Mouse (Mus musculus): ENCODE measurements around the gene Cwf19l1. TPM values are rescaled to one million over a fixed set of nuclear protein-coding genes. Genes with fewer than 3 reads are reported as not detected.

The Cwf19l1 gene
- polyA plus RNA-seq, 1 experiment from 2014 or later: 29.8 TPM

DNA sequence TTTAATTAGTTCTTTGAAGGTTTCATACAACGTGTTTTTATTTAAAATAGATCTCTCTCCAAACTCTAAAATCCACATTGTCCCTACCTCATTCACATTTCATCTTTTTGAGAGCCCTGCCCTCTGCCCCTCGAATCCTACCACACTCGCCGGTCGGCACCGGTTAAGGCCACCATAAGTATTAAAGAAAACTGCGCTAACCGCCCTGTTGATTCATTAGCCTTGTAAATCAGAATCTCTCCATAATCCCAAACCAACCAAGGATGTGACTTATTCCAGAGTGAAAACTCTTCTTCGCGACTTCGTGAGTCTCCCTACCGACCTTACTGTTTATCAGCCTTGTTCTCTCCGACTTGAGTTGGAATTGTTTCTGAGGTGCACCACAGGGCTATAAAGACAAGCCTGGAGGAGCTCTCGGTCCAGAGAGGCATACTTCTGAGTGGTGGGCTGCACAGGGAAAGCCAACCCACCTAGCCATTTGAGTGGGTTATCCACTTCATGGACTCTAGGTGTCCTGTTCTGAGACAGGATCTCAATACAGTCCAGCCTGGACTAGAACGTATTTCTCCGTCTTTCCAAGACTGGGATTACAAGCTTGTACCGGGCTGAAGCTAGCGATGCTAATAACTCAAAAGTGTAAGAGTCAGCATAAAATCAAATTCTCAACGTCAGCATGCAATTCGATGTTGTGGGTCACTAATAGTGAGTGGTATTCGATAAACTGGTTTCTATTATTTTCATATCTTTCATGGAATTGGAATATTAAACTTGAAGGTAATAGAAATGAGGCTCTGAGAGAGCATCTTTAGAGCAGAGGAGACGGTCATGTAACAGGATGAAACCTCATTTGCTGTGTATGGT lies 27.8 kb downstream of the Cwf19l1 start:
- Histone ChIP-seq H3K4me3 (peak overlapping the region; percentile 85), H3K36me3 (peaks cover 35% of the 10 kb centered on the region), H3K4me2 (peak overlapping the region; percentile 82), H3K27ac (replicated peaks) (0 out of 2 replicates have a peak overlapping the region, but pooled peaks have one; percentile 13), H3K27me3 (no peaks in the 10 kb centered on the region), H3K9me3 (no peaks in the 10 kb centered on the region), H3K9ac (peak overlapping the region; percentile 98), H3K4me1 (replicated peaks) (peaks cover 31% of the 10 kb centered on the region)
- WGBS: 28% methylated on average over 22 of the region's 22 CpGs
- peak; percentile 29; the same call in 1 of the 2 replicates for ATAC-seq (ENCODE audit: low read depth)

DNA sequence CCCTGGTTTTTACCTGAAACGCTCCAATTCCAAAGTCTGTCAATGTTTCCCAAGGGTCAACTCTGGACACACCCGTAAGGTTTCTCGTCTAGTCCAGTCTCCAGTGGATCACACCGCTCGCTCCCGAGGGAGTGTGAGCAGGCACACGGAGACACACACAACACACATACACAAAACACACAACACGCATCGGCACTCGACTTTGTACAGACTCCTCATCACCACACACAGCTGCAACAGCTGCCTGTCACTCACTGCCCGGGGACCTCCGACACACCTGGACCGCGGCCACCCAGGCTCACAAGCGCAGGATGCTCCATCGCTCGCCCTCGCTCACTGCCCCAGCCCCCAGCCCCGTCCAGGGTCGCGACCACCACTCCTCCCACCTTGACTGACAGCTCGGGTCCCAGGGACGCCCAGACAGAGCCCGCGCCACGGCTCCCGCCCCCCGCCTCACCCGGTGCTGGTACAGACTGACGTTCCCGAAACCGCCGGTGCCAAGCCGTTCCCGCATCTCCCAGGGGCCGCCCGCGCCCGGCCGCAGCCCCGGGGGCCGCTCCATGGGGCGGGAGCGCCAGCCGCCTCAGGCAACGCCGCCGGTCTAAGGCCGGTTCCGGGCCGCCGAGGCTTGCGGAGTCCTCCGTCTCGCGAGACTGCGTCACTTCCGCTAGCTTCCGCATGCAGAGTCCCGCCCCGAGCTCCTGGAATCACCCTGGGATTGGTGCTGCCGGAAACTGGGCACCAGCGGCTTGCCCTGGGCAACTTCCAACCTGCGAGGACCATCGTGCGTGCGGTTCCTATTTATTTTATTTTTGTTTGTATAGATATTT lies 28.6 kb downstream of the Cwf19l1 start, which contains the start of gene Chuk:
Gene Chuk, minus strand, starts transcription at position 650 of the 830 bp plus-strand sequence.
- peak; percentile 98 for ATAC-seq (ENCODE audit: low read depth)
- H3K27me3 ChIP-seq: no peaks in the 10 kb centered on the region
- peak within 1 kb of the TSS; percentile 82 for H3K4me2 ChIP-seq
- H3K9me3 ChIP-seq: no peaks in the 10 kb centered on the region
- H3K36me3 ChIP-seq: peaks cover 31% of the 10 kb centered on the region
- 1% methylated on average over 67 of the region's 67 CpGs for WGBS
- peak within 1 kb of the TSS; percentile 98 for H3K9ac ChIP-seq
- peak within 1 kb of the TSS; percentile 79 for H3K27ac ChIP-seq (replicated peaks)
- H3K4me3 ChIP-seq: peak within 1 kb of the TSS; percentile 85
- H3K4me1 ChIP-seq (replicated peaks): peaks cover 31% of the 10 kb centered on the region

- no peak for ATAC-seq (ENCODE audit: low read depth)
- H3K4me2 ChIP-seq: no peak overlapping the region
- H3K4me3 ChIP-seq: no peak overlapping the region
- no peaks in the 10 kb centered on the region for H3K9me3 ChIP-seq
- WGBS: 90% methylated on average over 1 of the region's 1 CpGs
- H3K36me3 ChIP-seq: peaks cover 23% of the 10 kb centered on the region
- 0 out of 2 replicates have a peak overlapping the region, but pooled peaks have one; percentile 22 for H3K9ac ChIP-seq
- peaks cover 31% of the 10 kb centered on the region for H3K4me1 ChIP-seq (replicated peaks)
- no peak overlapping the region for H3K27ac ChIP-seq (replicated peaks)
- H3K27me3 ChIP-seq: no peaks in the 10 kb centered on the region
Observed at GRCm38 (mm10) chr19:44104393-44104792, 31.3 kb downstream of the Cwf19l1 start.

DNA sequence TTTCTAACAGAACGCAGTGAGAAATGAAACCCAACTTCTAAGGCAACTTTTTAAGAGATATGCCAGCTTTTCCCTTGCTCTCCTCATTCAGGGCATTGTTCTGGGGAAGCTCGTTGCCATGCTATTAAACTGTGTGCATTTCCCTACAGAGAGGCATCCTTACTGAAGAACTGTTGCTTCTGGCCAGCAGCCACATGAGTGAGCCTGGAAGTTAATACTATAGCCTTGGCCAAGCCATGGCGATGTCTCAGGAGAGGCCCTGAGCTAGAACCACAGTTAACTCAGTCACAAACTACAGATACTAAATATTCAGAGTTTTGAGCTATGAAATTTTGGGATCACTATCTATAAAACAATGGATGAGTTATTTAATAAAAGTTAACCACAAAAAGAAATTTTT lies 32.7 kb downstream of the Cwf19l1 start:
- Histone ChIP-seq H3K9me3 (no peaks in the 10 kb centered on the region), H3K4me1 (replicated peaks) (peaks cover 27% of the 10 kb centered on the region), H3K4me3 (no peak overlapping the region), H3K27ac (replicated peaks) (no peak overlapping the region), H3K9ac (no peak overlapping the region), H3K36me3 (peaks cover 29% of the 10 kb centered on the region), H3K4me2 (no peak overlapping the region), H3K27me3 (no peaks in the 10 kb centered on the region)
- no peak for ATAC-seq (ENCODE audit: low read depth)
- WGBS: 78% methylated on average over 3 of the region's 3 CpGs

DNA sequence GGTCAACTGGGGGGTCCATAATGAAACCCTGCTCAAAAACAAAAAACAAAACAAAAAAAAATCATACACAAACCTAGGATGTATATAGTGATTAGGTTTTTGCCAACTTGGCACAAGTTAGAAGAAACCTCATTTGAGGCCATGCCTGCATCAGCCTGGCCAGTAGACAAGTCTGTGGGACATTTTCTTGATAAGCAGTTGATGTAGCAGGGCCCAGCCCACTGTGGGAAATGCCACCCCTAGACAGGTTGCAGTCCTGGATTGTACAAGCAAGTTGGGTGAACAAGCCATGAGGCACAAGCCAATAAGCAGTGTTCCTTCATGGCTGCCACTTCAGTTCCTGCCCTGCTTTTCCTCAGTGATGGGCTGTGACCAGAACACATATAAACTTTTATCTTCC lies 34.8 kb downstream of the Cwf19l1 start:
- Histone ChIP-seq H3K27ac (replicated peaks) (no peak overlapping the region), H3K36me3 (peaks cover 49% of the 10 kb centered on the region), H3K4me1 (replicated peaks) (peaks cover 13% of the 10 kb centered on the region), H3K27me3 (no peaks in the 10 kb centered on the region), H3K4me3 (no peak overlapping the region), H3K9me3 (0 out of 2 replicates have a peak, but pooled peaks cover under 1% of the 10 kb centered on the region), H3K9ac (no peak overlapping the region), H3K4me2 (no peak overlapping the region)
- no peak for ATAC-seq (ENCODE audit: low read depth)

- ATAC-seq (ENCODE audit: low read depth): no peak
- Histone ChIP-seq H3K4me3 (no peak overlapping the region), H3K9me3 (no peaks in the 10 kb centered on the region), H3K4me2 (no peak overlapping the region), H3K36me3 (peaks cover 63% of the 10 kb centered on the region), H3K9ac (no peak overlapping the region), H3K27ac (replicated peaks) (no peak overlapping the region), H3K4me1 (replicated peaks) (no peaks in the 10 kb centered on the region), H3K27me3 (no peaks in the 10 kb centered on the region)
- WGBS: 27% methylated on average over 3 of the region's 3 CpGs
Observed at GRCm38 (mm10) chr19:44086278-44086677, 49.4 kb downstream of the Cwf19l1 start.

DNA sequence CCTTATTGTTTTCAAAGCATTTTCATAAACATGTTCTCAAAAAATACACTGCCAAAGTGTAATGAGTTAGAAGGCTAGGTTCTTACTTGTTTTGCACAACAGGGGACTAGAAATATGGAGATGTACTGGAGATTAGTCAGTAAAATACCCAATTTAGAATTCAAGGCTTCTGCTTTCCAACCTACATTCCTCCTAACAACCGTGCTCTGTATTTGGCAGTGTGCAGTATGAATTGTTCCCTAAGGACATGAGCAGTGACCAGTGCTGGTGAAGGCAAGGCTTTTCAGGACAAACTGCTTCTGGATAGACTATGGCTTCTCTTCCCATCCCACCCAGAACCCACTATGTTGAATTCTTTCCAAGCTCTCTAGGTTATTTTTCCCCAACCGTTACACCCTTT lies 54.8 kb downstream of the Cwf19l1 start:
- H3K4me2 ChIP-seq: no peak overlapping the region
- no peak overlapping the region for H3K27ac ChIP-seq (replicated peaks)
- no peak for ATAC-seq (ENCODE audit: low read depth)
- no peaks in the 10 kb centered on the region for H3K27me3 ChIP-seq
- H3K4me3 ChIP-seq: no peak overlapping the region
- H3K9ac ChIP-seq: no peak overlapping the region
- no peaks in the 10 kb centered on the region for H3K4me1 ChIP-seq (replicated peaks)
- WGBS: 80% methylated on average over 2 of the region's 2 CpGs
- no peaks in the 10 kb centered on the region for H3K9me3 ChIP-seq
- H3K36me3 ChIP-seq: peaks cover 73% of the 10 kb centered on the region

DNA sequence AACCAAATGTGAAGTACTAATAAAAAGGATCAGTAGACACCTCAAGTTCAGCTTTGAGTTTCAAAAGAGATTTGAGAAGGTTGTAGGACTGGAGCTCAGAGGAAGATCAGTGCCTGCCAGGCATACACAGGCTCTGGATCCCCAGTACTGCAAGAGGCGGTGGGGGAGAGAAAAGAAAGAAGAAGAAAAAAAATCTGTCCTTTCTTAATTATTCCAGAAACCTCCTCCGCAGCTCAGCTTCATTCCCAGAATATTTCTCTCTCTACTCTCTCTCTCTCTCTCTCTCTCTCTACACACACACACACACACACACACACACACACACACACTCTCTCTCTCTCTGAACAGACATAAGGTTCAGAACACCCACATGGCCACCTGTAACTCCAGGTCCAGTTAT lies 55.7 kb downstream of the Cwf19l1 start:
- ATAC-seq (ENCODE audit: low read depth): no peak
- Histone ChIP-seq H3K9ac (no peak overlapping the region), H3K27ac (replicated peaks) (no peak overlapping the region), H3K36me3 (peaks cover 82% of the 10 kb centered on the region), H3K4me3 (no peak overlapping the region), H3K4me1 (replicated peaks) (no peaks in the 10 kb centered on the region), H3K27me3 (no peaks in the 10 kb centered on the region), H3K9me3 (no peaks in the 10 kb centered on the region), H3K4me2 (no peak overlapping the region)
- WGBS: 87% methylated on average over 2 of the region's 2 CpGs

DNA sequence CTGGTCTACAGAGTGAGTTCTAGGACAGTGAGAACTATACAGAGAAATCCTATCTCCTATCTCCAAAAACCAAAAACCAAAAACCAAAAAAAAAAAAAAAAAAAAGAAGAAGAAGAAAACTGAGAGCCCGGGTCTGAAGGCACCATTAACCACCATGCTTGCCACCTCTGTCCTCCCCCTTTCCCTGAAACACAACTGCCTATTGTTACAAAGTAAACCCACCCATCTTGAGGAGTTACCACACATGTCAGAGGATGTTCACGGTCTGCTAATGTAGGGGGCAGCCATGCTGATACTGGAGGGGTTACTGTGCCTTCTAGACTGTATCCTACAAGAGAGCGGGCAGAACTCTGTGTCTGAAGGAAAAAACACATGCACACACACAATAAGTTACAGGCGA lies 58.7 kb downstream of the Cwf19l1 start:
- WGBS: 78% methylated on average over 4 of the region's 4 CpGs
- Histone ChIP-seq H3K4me2 (no peak overlapping the region), H3K27me3 (no peaks in the 10 kb centered on the region), H3K4me3 (no peak overlapping the region), H3K9ac (no peak overlapping the region), H3K4me1 (replicated peaks) (no peaks in the 10 kb centered on the region), H3K36me3 (peaks cover 66% of the 10 kb centered on the region), H3K27ac (replicated peaks) (no peak overlapping the region), H3K9me3 (no peaks in the 10 kb centered on the region)
- no peak for ATAC-seq (ENCODE audit: low read depth)

DNA sequence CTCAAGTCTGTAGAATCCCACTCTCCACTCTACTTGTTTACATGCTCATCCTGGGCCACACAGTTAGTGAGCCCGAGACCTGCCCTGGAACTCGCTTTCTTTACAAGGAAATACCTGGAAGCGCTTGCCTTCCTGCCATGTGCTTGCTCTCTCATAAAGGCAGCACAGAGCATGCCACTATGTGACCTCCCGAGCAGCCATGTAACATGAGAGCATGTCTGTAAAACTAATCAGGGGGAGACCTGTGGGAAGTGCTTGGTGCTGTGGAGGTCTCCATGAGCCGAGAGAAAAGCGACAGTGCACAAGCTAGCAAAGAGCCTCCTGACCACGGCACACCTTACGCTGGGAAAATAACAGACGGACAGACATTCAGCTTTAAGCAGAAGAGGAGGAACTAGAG lies 59.2 kb downstream of the Cwf19l1 start:
- ATAC-seq (ENCODE audit: low read depth): no peak
- Histone ChIP-seq H3K4me2 (no peak overlapping the region), H3K9ac (no peak overlapping the region), H3K9me3 (no peaks in the 10 kb centered on the region), H3K36me3 (peaks cover 64% of the 10 kb centered on the region), H3K27ac (replicated peaks) (no peak overlapping the region), H3K4me1 (replicated peaks) (no peaks in the 10 kb centered on the region), H3K4me3 (no peak overlapping the region), H3K27me3 (no peaks in the 10 kb centered on the region)
- WGBS: 86% methylated on average over 9 of the region's 9 CpGs

GRCm38 (mm10) chr19:44074986-44075385 lies 60.7 kb downstream of the Cwf19l1 start:
- Histone ChIP-seq H3K4me1 (replicated peaks) (peaks cover 5% of the 10 kb centered on the region; the same call in 1 of the 2 replicates), H3K4me2 (no peak overlapping the region), H3K4me3 (no peak overlapping the region), H3K9ac (no peak overlapping the region), H3K27me3 (no peaks in the 10 kb centered on the region), H3K27ac (replicated peaks) (no peak overlapping the region), H3K36me3 (peaks cover 52% of the 10 kb centered on the region), H3K9me3 (no peaks in the 10 kb centered on the region)
- 86% methylated on average over 11 of the region's 11 CpGs for WGBS
- no peak for ATAC-seq (ENCODE audit: low read depth)

DNA sequence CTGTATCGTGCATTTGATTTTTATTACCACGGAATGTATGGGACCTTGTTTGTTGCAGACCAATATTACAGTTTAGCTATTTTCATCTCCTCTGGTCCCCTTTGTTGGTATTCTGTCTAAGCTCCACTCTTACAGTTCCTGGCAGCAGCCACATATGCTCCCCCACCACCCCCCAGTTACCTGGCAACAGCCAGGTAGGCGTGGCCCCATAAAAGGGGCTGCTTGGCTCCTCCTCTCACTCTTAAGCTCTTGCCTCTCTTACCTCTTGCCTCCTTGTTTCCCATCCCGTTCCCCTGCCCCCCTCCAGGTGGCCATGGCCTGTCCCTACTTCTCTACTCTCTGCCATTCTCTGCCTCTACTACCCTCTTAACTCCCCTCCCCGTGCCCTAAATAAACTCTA lies 64.5 kb downstream of the Cwf19l1 start:
- 52% methylated on average over 5 of the region's 5 CpGs for WGBS

More for the DNA sequence above, 64.5 kb downstream of the Cwf19l1 start:
- Histone ChIP-seq H3K4me1 (replicated peaks) (peaks cover 20% of the 10 kb centered on the region), H3K27me3 (no peaks in the 10 kb centered on the region), H3K36me3 (peaks cover 17% of the 10 kb centered on the region), H3K27ac (replicated peaks) (no peak overlapping the region), H3K4me3 (no peak overlapping the region), H3K9me3 (no peaks in the 10 kb centered on the region), H3K9ac (no peak overlapping the region), H3K4me2 (no peak overlapping the region)
- no peak for ATAC-seq (ENCODE audit: low read depth)
